Mouse (Mus musculus) lung, postnatal 10 days (tissue): ENCODE measurements around the gene Cotl1.
A peak's percentile ranks its signal among the peaks of the same experiment; 100 is the strongest.

Experiments used
- DNase-seq: peaks from one replicate; pipeline ENCODE4 v3.0.0; 2021

Gene Cotl1

DNA sequence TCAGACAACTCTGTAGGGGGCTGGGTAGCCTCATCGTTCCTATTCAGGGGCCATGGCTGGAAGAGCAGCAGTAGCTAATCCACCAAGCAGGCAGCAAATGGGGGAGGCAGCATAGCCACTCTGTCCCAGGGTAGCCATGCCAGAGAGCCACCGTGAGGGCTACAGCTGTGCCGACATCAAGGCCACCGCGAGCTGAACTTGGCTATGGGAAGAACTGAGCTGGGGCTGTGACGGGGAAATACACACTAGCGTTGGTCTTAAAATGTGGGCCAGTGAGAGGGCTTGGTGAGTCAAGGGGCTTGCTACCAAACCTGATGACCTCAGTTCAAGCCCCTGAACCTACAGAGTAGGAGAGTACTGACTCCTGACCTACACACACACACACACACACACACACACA, 55.7 kb downstream of the Cotl1 start:
- DNase-seq, result no peak

- no peak for DNase-seq
Measured at GRCm38 (mm10) chr8:119784141-119784574, 56.2 kb downstream of the Cotl1 start.

DNA sequence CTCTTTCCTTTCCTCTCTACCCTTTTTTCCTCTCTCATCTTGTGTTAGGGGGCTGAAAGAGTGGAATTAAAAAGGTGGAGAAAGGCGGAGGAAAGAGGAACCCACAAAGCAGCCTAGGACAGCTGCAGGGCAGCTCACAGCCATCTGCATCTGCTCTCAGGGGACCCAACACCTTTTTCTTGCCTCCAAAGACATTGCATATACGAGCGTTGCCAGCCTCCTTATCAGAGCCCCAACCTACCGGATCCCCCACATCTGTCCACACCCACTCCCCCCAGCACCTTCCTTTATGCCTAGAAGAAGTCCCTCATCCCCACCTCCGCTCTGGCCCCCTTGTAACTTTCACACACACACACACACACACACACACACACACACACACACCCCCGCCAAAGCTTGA, 56.8 kb downstream of the Cotl1 start:
- DNase-seq, result no peak

DNA sequence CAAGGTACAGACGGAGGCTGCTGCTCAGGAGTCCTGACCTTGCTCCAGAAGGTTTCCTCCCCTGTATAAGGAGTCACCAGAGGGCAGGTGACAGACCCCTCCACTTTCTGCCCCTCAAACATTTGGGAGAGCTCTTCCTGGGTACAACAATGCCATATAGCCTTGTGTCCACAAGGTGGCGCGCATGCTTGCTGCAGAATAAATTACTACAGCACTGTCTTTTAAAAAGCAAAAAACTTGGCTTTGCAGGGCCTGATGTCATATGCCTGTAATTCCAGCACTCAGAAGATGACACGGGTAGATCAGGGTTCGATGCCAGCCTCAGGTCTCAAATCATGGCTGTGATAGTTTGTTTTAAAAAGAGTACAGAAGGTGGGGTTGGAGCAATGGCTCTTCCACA, 57.6 kb downstream of the Cotl1 start:
- DNase-seq, result peak; percentile 88

DNA sequence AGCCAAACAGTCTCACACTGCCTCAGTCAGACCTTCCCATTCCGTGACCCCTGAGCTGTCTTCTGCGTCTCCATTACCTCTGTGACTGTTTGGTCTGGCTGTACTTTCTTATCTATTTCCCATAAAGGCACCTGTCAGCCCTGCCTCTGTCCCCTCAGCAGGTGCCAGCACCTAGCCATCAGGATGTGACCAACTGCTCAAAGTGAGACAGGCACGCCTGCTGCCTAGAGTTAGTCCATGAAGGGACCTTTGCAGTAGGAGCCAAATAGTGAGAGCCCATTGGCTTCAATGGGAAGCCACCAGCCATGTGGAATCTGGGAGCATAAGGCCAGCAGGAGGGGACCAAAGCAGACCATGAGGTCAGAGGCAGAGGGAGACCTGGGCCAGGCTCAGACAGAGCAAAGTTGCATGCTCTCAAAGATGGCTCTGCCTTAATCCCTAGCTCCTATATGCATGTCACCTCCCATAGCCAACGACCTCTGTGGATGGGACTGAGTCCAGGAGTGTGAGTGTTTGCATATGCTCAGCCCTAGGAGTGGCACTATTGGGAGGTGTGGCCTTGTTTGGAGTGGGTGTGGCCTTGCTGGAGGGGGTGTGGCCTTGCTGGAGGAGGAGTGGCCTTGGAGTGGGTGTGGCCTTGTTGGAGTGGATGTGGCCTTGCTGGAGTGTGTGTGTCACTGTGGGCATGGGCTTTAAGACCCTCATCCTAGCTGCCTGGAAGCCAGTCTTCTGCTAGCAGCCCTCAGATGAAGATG, 59.1 kb downstream of the Cotl1 start:
- peak; percentile 73 for DNase-seq

DNA sequence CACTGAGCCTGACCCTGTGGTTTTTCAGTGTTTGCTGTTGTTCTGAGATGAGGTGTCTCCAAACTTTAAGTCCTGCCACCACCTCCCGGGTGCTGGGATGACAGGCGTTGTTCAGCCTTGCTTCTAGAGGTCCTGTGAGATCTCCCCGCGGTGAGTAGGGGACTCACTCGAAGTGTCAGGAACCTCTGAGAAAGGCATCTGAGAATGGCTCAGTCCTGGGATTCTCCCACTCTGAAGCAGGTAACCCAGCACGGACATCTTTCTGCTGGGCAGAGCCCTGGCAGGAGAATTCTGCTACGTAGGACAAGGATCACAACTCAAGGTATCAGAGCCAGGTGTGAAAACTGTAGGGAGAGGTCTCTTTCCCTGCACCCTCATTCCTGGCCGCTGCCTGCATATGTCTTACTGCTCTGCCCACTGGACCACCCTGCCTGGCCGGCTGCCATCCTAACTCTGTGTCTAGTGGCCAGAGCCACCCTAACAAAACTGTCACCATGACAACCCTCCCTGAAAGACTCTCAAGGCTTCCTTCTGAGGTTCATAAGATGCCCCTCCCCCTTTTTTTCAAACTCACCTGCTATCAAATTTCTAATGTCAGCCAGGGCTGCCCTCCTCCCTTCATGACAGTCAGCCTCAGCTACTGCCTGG, 59.8 kb downstream of the Cotl1 start:
- no peak for DNase-seq

GRCm38 (mm10) chr8:119779013-119779737, 61.2 kb downstream of the Cotl1 start:
- peak; percentile 90 for DNase-seq

DNA sequence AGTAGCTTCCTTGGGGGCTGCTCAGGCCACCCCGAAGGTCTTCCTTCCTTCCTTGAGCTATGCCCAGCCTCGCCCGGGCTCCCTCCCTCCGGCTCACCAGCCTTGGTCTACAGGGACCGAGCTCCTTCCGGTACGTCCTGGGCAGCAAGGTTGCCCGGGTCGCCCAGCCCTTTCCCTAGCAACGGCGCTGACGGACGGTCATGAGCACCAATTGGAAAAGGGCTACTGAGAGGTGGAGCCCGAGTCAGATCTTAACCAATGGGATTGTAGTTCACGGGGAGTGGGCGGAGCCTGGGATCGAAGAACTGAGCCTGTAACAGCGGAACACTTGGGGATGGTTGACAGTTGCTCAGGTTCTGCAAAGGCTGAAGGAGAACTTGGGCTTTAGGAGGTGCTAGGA, 62.1 kb downstream of the Cotl1 start, which contains the start of gene Tldc1:
Tldc1 (minus strand) TSS at position 154 of the 400 bp plus-strand sequence.
- peak; percentile 100 for DNase-seq

GRCm38 (mm10) chr8:119777765-119778164, 62.6 kb downstream of the Cotl1 start:
- peak; percentile 46 for DNase-seq

GRCm38 (mm10) chr8:119776668-119777245, 63.6 kb downstream of the Cotl1 start:
- DNase-seq, result no peak

DNA sequence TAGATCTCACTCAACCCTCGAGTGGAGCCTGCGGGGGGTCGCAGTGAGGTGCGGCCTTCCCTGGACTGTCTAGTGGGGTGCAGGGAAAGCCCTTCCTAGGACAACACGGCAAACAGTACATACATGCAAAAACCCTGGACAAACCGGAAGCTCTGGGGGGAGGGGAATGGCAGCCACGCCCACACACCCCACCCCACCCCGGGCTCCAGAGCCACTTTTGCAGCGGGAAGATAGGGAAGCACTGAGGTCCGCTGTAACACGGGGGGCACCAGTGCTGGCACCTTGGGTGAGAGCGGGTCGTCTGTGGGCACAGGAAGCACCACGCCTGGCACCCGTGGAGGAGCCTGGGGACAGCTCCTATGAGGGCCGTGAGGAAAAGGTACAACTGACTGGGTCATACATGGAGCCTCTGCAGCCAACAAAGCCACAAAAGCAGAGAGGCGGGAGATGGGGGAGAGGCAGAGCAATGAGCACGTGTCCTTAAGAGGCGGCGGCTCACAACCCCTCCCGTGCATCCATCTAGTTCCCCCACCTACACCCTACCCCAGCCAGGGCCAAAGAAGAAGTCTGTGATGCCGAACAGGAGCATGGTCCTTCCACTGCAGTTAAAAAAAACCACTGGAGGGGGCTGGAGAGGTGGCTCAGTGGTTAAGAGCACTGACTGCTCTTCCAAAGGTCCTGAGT, 74.4 kb downstream of the Cotl1 start:
- DNase-seq, result no peak

DNA sequence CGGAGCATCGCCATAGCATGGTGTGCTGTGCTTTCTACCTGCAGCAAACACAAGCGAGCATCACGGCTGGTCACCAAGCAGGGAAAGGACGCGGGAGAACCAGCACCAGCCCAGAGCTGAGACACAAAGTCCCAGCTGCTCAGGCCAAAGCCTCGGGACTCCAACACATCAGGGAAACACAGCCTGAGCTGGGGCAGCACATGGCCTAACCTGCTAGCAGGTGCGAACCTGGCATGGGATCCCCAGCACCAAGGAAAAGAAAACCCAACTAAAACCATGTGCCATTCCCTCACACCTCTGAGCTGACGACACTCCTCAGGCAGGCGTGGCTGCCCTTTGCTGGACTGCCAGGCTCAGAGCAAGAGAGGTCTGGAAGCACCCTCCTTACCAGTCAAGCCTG, 75.0 kb downstream of the Cotl1 start:
- DNase-seq, result no peak

DNA sequence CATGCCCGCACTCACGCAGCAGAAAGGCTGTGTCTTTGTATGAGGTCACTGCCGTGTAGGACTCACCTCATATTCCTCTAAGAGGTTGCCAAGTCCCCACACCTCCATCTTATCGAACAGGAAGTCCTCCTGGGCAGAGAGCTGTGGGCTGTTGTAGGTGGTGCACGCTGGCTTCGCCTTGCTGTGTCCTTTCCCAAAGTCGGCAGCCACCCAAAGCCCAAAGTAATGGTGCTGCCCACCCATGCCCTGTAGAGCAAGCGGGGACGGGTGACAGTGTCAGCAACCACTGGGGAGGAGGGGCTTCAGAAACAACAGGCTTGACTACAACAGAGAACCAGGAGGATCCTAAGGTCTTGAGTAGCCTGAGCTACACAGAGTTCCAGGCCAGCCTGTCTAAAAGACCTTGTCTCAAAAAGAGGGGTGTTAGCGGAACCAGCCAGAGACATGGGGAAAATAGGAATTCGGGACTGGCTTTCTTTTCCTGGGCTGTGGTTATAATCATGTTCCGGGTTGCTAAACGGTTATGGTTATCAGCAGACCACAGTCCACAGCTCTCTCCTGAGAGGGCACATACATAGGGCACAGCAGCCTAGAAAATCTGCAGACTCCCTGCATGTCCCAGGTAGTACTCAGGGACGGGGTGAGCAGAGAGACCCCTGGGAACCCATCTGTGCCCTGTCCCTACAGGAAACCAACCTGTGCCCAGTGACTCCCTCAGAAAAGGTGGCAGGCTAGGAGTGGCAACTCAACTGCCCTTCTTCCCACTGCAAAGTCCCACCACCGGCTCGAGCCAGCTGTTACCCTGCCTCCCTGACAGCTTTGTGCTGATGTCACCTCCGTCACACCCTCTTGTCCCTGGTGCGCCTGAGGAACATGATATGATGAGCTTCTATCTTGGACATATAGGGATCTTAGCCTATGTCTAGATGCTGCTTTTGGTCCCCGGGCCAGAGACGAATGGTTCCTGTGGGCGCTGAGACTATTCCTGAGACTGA, 77.8 kb downstream of the Cotl1 start:
- no peak for DNase-seq

DNA sequence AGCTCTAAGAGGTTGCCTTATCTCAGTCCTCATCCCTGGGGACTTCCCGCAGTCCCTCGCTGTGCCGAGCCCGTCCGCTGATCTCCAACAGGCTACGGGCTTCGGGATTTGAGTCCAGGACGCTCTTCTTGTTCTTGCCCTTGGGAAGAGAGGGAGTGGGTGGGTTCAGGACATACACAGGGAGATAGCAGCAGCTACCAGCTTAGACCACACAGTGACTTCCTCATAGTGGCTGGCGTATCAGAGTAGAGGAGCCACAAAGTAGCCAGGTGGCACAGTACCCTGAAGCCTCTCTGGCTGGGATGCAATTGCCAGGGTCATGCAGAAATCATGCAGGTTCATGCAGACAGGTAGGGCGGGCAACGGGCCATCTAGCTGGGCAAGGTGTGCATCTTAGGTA, 78.7 kb downstream of the Cotl1 start:
- DNase-seq, result no peak
